Mouse (Mus musculus): ENCODE data around the gene Slco2b1. TPM values are rescaled to one million over a fixed set of nuclear protein-coding genes. Genes with fewer than 3 reads are reported as not detected.
A peak's percentile ranks its signal among the peaks of the same experiment; 100 is the strongest.
"Not testable (repeated sequence)": the region's sequence is repeated elsewhere in the genome, so short reads cannot be mapped to it uniquely, and the experiment has no call there.

Gene Slco2b1
- total RNA-seq (2021): 1 to 10 TPM; 9.2 to 9.7 TPM
- long read RNA-seq, experiment 1, full-length matches to known transcripts: 5 of 8 reads
- long read RNA-seq, experiment 1, partial matches to known transcripts: 1 of 8 reads
- long read RNA-seq, experiment 1, other reads (novel, unspliced or antisense): 2 of 8 reads
- long read RNA-seq, experiment 2, full-length matches to known transcripts: 2 of 5 reads
- long read RNA-seq, experiment 2, partial matches to known transcripts: 1 of 5 reads
- long read RNA-seq, experiment 2, other reads (novel, unspliced or antisense): 2 of 5 reads

DNA sequence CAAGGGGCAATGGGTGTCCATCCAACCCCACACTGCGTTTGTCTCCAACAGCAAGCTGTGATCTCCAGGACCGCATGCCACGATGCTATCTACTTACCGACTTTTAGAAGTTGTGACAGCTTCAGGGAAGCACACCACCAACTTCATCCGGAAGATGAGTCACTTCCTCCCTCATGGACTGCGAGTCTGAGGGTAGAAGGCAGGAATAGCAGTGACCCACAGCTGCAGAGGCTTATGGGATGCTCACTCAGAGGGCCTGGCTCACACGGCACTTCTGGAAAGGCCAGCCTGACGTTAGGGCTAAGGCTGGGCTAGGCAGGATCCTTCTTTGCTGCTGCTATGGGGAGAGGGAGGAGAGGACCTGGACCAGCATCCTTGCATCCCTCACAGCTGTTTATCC is at the start of gene Slco2b1:
Gene Slco2b1, minus strand, starts transcription at position 175 of the 400 bp plus-strand sequence.
- DNase-seq: peak; percentile 47 to 75

DNA sequence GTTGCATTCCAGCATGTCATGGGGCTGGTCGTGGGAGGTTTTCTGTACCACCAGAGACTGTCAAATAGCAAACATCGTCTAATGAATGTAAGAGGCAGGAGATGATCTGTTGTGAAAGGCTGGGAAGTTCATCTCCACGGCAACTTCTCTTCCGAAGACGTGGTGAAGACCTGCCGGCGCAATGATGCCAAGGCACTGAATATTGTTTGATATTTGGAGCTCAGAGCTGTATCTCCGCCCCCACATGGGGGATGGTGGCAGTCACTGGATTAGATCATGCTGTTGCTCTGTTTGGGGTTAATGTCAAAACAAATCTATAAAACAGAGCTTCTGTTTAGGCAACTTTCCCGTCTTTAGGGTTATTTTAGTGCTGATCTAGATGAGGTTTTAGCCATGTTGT is 28.1 kb upstream of the Slco2b1 start:
- DNase-seq: no peak

DNA sequence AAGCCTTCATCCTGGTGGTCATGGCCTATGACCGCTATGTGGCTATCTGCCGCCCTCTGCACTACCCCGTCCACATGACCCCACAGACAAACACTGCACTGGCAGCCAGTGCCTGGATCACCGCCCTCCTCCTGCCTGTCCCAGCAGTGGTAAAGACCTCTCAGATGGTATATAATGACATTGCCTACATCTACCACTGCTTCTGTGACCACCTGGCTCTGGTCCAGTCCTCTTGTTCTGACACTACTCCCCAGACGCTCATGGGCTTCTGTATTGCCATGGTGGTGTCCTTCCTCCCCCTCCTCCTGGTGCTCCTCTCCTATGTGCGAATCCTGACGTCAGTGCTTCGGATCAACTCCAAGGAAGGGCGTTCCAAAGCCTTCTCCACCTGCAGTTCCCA is 24.4 kb upstream of the Slco2b1 start:
- not testable (repeated sequence) for DNase-seq

DNA sequence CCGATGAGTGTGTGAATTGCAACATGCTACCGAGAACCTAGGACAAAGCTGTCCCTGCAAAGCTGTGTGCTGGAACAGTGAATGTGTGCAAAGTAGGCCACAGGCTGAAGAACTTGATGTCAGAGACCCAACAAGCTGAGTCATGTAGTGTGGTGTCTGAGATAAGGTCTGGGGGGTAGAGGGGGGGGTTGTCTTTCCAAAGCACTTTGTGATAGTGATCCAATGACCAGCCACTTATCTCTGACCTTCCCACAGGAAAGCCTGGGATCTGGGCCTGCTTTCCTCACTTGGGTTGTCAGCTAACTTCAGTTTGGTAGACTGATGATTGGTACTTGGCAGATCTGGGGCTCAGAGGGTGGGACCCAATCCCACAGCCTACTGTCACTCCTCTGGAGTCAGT is 23.5 kb upstream of the Slco2b1 start:
- DNase-seq: peak; percentile 72 to 78

DNA sequence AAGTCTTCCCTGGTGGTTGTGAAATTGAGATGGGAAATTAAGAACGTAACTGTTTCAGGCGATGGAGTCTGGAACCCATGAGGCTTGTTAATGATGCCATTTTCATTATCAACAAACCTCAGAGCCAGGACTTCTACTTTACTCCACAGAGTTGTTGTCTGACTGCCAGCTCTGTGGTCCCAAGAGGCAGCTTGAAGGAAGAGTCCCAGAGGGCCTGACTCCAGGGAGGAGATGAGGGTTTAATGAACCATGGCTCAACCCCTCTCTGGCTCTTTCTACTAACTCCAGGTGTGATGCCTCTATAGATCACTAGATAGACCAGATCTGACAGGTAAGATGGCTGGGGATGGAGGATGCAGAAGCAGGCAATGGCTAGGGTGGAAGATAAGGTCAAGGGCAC is 18.8 kb upstream of the Slco2b1 start, which contains the start of gene Olfr520:
Gene Olfr520, plus strand, starts transcription at position 301 of the 400 bp plus-strand sequence.
- DNase-seq: no peak

DNA sequence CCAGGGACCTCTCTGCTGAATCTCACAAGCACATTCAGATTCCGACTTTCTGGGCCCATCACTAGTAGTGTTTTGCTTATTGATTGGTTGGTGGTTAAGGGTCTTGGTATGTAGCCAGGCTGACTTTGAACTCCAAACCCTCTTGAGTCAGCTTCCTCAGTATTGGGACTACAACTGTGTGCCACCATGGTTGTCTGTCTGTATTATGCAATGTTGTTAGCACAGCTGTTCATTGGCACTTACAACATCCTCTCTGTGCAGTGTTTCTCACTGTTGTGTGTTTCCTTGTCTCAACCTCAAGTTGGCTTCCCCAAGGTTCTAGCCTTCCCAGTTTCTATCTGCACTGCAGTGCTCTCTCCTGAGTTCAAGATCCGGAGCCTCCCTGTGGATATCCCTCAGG is 5.4 kb upstream of the Slco2b1 start:
- DNase-seq: no peak

DNA sequence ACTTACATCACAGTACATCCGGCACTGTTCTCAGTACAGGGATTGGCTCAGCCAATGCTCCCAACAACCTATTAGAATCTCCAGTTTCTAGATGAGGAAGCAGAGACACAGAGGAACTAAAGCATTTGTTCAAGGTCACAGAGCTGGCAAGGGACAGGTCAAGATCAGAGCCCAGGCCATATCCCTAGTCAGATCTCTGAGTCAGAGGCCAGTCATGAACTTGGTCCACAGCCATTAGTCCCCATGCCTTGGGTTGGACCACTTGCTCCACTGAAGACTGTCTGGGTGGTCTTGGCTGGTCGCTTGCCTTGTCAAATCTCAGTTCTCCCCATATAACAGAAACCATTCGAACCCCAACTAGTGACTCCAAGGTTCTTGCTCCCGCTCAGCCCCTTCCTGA is 1.3 kb upstream of the Slco2b1 start:
- DNase-seq: no peak

DNA sequence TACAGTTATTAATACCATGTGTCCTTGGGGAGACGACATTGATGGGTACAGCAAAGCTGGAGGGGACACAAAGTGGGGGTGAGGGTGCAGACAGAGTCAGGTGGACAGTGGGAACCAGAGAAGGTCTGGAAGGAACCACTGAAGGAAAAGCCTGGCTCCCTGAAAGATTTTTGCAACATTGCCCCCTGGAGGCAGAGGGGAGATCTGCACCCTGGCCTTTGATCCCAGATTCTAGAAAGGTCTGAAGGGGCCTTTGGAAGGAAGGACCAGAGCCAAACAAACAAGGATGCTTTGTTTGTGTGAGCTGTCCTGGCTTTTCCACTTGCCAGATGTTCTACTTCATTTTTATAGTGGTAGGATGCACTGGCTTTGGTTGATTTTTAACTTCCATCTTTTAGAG is 664 bp downstream of the Slco2b1 start:
- DNase-seq: peak; percentile 74 to 91

DNA sequence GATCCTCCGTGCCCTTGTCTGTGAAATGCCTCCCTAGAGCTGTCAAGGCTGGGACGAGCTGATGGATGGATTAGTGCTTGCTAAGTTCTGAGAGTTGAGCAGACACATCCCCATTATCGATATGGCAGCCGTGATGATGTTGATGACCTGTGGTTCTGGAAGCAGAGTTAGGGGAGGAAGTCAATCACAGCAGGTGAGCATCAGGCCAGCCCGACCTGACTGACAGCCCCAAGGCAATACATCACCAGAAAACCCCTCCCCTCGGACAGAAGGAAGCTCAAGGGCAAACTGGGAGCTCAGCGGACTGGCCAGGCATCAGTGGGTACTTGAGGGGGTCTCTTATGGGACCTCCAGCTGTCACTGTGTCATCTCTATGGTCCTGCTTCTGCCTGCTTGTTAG is 1.1 kb downstream of the Slco2b1 start:
- no peak for DNase-seq

DNA sequence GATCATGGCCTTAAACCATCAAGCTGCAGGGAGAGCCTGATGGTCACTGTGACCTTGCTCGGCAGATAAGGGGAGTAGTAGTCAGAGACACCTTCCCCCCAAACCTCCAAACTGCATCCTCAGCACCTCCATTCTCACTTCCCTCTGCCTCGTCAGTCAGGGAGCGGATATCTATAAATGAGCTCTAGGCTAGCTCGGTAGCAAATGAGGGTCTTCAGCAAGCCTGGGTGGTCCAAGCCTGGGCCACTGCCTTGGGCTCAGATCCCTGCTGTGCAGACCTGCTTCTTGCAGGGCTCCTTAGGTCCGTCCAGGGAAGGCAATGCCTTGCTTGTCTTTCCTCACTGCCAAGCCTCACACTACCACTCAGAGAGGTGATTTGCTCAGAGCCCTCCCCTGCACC is 2.4 kb downstream of the Slco2b1 start:
- peak in 1 of 2 experiments; percentile 10 for DNase-seq

DNA sequence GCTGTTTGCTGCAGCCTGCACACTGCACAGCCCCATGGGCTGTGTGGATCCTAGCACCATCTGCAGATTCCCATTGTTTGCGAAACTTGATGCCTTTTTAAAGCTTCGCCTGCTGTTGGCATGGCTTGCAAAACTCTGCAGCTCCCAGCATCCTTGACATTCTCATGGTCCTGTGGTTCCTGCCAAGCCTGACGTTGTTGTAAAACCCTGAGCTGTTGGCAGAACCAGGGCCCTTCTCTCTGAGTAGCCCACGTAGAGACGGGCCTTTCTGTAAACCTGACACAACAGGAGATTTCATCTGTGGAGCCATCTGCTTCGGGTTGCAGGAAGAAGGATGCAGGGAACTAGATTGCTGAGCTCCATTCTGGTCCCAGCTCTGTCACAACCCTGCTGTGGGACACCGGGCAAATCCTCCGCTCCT is 2.8 kb downstream of the Slco2b1 start:
- DNase-seq: peak in 1 of 2 experiments; percentile 27

DNA sequence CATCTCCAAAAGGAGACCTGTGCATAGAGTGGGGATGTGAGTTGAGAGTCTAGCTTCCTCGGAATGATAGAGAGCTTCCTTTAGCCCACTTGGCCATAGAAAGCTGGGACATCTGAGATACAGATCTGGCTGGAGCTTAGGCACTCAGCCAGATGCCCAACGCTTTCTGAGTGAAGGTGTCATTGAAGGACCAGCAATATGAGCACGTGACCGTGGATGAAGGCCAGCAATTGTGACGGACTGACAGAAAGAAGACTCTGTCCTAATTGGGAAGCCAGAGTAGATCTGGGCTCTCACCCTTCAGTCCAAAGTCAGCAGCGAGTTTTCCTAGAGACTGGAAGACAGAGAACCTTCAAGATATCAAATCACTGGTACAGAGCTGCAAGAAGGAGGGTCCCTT is 3.5 kb downstream of the Slco2b1 start:
- DNase-seq: peak; percentile 41 to 45

DNA sequence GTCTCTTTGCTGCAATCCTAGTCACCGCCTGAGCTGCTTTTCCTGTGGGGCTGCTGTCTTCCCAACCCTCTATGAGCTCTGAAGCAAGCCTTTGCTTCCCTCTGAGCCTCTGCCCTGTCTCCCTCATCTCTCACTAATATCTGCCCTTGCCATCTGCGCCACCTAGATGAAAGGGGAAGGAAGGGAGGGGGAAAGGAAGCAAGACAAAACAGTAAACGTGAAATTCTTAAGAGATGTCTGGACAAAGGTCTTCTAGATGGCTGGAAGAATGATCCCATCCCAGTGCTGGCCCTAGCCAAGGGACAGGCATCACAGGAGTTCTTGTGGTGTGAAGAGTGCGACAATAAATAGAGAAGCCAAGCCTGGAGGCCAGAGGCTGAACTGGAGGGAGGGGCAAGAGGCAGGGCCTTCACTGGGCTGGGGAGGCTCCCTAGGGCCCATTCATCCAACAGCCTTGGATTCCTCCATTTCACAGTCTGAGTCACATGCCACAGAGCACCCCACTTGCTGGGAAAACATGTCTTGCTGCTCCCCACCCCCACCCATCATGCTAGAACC is 4.0 kb downstream of the Slco2b1 start:
- DNase-seq: peak; percentile 79 to 85

DNA sequence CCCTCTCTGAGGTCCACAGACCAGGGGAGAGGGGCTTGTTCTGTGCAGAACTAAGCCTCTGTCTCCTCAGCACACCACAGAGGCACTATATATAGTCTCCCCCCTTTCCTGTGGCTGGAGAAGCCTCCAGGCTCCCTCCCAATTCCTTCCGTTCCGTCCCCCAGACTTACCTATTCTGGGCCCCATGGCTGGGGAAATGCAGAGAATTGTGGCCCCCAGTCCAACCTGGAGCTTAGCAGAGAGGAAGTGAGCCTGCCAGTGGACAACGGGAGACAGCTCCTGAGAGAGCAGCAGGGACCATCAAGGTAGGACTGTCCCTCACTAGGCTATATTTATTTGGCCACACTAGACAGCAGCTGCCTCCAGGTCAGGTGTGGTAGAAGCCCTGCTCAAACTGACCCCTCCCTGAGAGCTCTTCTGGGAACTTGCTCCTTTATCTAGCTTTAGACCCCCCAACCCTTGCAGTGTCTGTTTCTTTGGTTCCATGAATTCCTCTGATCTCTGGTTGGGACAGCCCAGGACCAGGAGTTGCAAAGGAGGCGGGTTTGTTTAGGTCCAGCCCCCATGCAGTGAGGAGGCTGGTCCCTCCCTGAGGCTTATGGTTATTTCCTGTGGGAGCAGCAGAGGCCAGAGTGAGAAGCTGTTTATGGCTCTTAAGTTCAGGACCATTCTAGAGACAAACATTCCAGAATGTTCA is 4.7 kb downstream of the Slco2b1 start:
- peak; percentile 47 to 89 for DNase-seq

DNA sequence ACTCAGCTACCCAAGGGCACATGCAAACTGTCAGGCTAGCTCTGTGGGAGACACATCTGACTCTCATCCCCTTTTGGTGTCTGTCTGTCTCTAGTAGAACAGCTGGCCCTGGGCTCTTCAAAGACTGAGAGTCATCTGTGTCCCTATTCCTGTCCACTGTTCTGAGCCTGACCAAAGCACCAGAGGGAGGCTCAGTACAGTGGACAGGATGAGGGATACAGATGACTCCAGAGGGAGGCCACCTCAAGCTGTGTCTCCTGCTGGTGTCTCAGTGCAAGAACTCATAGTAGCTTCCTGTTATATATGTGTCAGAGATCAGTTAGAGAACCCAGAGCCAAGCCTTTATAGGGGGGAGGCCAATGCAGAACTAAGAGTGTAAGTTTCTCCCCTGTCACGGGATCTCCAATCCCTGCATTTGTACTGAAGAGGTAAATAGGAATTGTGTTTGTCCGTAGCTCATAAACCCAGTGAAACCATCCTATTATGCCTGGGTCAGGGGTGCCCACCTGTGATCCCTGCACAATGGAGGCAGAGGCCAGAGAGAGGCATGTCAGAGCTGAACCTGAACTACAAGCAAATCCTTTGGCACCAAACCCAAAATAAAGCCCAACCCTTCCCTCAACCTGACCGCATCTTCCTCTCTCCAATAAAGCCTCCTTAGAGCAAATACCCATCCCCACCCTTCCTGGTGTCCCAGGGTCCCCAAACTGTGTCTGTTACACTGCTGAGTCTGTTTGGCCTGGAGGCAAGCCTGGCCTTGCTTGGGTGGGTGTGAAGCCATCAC is 6.2 kb downstream of the Slco2b1 start:
- DNase-seq: peak; percentile 42 to 44

DNA sequence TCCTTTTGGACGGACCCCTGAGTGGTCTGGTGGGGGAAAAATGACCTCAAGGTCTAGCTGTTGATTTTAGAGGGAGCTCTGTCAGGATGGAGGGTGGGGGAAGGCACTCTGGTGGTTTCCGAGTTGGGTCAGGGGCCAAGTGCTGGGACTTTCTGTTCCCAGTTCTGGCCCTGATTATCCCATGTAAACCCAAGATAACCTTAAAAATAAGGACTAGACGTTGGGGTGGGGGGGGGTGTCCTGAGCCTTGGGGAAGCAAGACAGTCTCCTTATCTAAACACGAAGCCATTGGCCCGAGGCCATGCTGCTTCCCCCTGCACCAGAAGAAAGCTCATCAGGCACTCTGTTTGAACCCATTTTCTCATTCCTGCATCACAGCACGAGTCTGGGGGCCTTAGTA is 8.9 kb downstream of the Slco2b1 start:
- peak; percentile 54 to 70 for DNase-seq

DNA sequence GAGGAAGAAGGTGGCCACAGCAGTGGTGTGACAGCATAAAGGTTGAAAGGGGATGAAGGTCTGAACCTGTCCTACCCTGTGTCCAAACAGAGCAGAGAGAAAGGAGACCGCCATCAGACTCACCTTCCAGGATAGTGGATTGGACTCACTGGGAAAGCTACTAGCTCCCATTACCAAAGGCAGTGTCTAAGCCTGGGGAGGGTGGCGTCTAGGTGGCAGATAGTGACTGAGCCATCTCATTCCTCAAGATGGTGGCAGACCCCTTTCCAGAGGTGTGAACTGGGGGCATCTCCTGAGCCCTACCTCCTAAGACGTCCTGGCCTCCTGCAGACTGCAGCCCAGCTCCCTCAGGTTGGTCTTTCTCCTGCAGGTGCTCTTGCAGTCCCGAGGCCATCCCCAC is 10.5 kb downstream of the Slco2b1 start:
- no peak for DNase-seq

DNA sequence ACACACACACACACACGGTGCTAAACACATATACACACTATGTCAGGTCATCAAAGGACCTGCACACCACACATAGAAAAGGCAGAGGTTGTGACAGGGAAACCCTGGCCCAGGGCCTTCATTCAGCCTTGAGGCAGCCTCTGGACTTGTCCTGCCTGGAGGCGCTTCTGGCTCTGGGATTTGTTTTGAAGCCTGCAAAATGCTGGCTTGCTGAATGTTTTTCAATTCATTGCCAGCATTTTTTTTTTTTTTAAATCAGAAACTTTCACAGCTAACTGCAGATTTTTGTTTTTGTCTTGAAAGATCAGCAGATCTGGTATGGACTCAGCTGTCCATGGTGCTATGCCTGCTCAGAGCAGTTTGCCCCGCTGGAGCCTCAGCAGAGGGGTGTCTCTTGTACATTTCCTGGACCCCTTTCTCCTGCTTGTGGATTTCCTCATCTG is 11.4 kb downstream of the Slco2b1 start:
- peak; percentile 68 to 72 for DNase-seq

DNA sequence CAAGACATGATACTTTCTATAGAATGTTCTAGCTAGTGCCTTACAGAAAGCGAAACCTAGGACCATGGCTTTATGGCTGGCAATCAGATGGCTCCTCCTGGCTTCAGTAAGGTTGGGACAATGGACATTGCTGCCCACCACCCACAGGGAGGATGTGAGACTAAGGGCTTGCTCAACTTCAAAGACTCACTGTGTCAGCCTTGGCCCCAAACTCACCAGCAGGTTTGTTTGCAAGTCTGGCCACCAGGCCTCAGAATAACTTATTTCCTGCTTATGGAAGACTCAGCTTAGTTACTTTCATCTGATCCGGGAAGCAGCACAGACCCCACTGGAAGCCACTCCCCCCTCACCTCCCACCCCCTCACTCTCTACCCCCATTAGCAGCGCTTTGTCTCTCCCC is 12.0 kb downstream of the Slco2b1 start:
- DNase-seq: no peak

DNA sequence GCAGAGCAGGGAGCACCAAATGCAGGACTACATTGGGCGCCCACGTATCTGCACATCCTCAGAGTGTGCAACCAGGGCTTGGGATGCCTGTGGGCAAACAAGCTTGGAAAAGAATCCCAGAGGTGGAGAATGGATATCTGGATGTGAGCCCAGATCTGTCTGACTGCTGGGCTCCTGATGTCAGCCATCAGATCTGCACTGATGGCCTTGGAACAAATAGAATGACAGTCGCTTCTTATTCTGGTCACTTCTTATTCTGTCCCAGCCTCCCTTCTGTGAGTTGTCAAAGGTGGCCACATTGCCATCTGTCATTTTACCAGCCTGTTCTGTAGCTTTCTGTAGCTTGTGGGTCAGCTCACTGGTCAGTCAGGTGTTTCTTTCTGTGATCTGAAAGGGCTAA is 12.6 kb downstream of the Slco2b1 start:
- DNase-seq: no peak

DNA sequence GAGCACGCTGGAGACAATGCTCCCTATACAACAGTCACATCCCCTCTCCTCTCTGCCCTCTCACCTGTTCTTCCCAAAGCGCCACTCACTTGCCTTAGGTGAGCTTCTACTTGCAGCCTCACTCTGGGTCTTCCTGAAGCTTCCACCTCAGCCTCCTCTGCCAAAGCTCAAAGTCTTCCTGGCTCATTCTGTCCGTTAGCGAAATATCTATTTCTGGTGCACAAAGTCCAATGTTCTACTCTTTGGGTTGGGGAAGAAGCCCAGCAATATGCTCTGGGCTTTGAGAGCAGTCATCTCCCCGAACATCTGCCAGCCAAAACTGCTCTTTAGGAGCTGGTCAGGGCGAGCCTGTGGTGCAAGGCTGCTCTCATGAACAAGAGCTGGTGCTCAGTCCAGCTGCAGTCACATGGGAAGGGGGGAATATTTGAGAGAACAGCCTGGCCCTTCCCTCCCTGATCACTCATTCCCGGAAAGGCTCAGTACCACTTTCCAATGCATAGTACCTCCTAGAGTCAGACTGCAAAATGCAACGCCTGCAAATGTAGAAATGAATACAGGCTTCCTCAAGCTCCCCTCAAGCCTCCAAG is 15.6 kb downstream of the Slco2b1 start:
- peak in 1 of 2 experiments; percentile 25 for DNase-seq

DNA sequence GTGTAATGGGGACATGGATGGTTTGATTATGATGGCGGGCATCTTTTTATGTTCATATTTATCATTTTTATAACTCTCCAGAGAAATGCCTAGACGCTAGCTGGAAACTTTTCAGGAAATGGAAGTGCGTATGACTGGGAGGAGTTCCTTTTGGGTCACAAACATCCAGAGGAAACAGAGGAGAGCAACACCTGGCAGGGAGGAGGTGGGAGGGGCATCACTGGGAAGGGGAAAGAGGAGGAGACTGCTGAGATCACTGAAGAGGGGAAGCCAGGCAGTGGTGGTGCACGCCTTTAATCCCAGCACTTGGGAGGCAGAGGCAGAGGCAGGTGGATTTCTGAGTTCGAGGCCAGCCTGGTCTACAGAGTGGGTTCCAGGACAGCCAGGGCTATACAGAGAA is 16.7 kb downstream of the Slco2b1 start:
- peak; percentile 35 to 69 for DNase-seq

Measured in heart, adult 18-20 months (tissue).